Mouse (Mus musculus): ENCODE measurements around the gene Smad5.

Gene Smad5

GRCm38 (mm10) chr13:56702469-56703221, at the start of gene Smad5:
Gene Smad5 (plus strand): TSS chr13:56703010.
- peak; percentile 78 to 90 for DNase-seq (ENCODE audit: low spot score in 2 of 2)

- no peak for DNase-seq (ENCODE audit: low spot score in 2 of 2)
Measured at GRCm38 (mm10) chr13:56654176-56654575, 48.6 kb upstream of the Smad5 start.

GRCm38 (mm10) chr13:56657946-56658512, 44.8 kb upstream of the Smad5 start:
- DNase-seq (ENCODE audit: low spot score in 2 of 2), result peak; percentile 53 to 83

GRCm38 (mm10) chr13:56658931-56659330, 43.9 kb upstream of the Smad5 start:
- DNase-seq (ENCODE audit: low spot score in 2 of 2), result no peak

GRCm38 (mm10) chr13:56661914-56662621, 40.7 kb upstream of the Smad5 start:
- no peak for DNase-seq (ENCODE audit: low spot score in 2 of 2)

GRCm38 (mm10) chr13:56664256-56665170, 38.3 kb upstream of the Smad5 start:
- no peak for DNase-seq (ENCODE audit: low spot score in 2 of 2)

GRCm38 (mm10) chr13:56671206-56671605, 31.6 kb upstream of the Smad5 start:
- DNase-seq (ENCODE audit: low spot score in 2 of 2), result no peak

GRCm38 (mm10) chr13:56677731-56678130, 25.1 kb upstream of the Smad5 start:
- no peak for DNase-seq (ENCODE audit: low spot score in 2 of 2)

GRCm38 (mm10) chr13:56678188-56678787, 24.5 kb upstream of the Smad5 start:
- DNase-seq (ENCODE audit: low spot score in 2 of 2), result no peak

GRCm38 (mm10) chr13:56678826-56679504, 23.8 kb upstream of the Smad5 start:
- no peak for DNase-seq (ENCODE audit: low spot score in 2 of 2)

GRCm38 (mm10) chr13:56681924-56682323, 20.9 kb upstream of the Smad5 start:
- no peak for DNase-seq (ENCODE audit: low spot score in 2 of 2)

GRCm38 (mm10) chr13:56682326-56682725, 20.5 kb upstream of the Smad5 start:
- DNase-seq (ENCODE audit: low spot score in 2 of 2), result no peak

GRCm38 (mm10) chr13:56683306-56683705, 19.5 kb upstream of the Smad5 start:
- DNase-seq (ENCODE audit: low spot score in 2 of 2), result no peak

- no peak for DNase-seq (ENCODE audit: low spot score in 2 of 2)
Measured at GRCm38 (mm10) chr13:56692011-56692410, 10.8 kb upstream of the Smad5 start.

- DNase-seq (ENCODE audit: low spot score in 2 of 2), result no peak
Measured at GRCm38 (mm10) chr13:56692644-56693043, 10.2 kb upstream of the Smad5 start.

GRCm38 (mm10) chr13:56695701-56696100, 7.1 kb upstream of the Smad5 start:
- no peak for DNase-seq (ENCODE audit: low spot score in 2 of 2)

- no peak for DNase-seq (ENCODE audit: low spot score in 2 of 2)
Measured at GRCm38 (mm10) chr13:56696699-56697098, 6.1 kb upstream of the Smad5 start.

- no peak for DNase-seq (ENCODE audit: low spot score in 2 of 2)
Measured at GRCm38 (mm10) chr13:56697171-56697570, 5.6 kb upstream of the Smad5 start.

GRCm38 (mm10) chr13:56698391-56698790, 4.4 kb upstream of the Smad5 start:
- DNase-seq (ENCODE audit: low spot score in 2 of 2), result no peak

- DNase-seq (ENCODE audit: low spot score in 2 of 2), result no peak
Measured at GRCm38 (mm10) chr13:56699370-56699769, 3.4 kb upstream of the Smad5 start.

GRCm38 (mm10) chr13:56700981-56701380, 1.8 kb upstream of the Smad5 start:
- DNase-seq (ENCODE audit: low spot score in 2 of 2), result no peak
